In the genomic region with DNA sequence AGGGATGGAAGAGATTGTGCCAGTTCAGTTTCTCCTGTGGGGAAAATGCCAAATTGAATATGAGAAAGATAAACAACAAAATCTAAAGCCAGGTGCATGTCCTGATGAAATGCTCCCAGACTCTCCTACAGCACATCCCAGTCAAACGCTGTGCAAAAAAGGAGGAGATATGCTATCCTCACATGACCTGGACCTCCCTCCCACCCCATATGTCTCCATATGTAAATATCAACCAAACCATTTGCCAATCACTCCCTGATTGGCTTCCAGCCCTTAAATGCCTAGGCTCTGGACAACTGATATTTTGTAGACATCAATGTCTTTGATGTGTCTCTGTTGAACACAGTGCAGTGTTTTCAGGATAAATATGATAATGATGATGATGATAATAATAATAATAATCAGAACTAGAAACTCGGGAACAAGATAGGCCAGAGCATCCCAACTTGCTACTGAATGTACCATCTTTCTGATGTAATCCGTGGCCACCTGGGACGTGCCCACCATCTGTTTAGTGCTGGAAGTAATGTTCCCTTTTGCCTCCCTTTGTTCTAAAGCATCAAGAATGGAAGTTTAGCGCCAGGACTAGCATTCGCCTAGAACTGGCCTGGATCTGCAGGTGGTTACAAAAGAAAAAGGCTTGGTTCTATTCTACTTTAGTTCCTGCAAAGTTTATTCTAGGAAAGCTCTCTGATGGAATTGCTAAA, we compare ENCODE assay signal across 30 mouse cellular contexts.
DNase-seq lines count a peak whose midpoint lies in the region; ATAC-seq and TF ChIP-seq lines count a peak whose summit lies in the region.
"Had no signal": no experiment of that assay in that cellular context is flagged by ENCODE, and none has a peak within 500 bp of the region (broad histone marks: within the 10 kb centered on the region; RNA-seq: fewer than 3 reads in every experiment).

No protein-coding gene starts in this region.

- no peak overlapping the region for H3K4me3 ChIP-seq in hindbrain, embryonic 16.5 days (ENCODE audit: low read length)
- H3K4me3 ChIP-seq in hindbrain, embryonic 14.5 days (replicated peaks; ENCODE audit: low read length) = no peak overlapping the region
- no peak overlapping the region for H3K4me3 ChIP-seq in cerebellum, adult 2 months (replicated peaks; ENCODE audit: insufficient read depth, low read depth, low read length)
- H3K4me3 ChIP-seq: embryonic facial prominence, embryonic 12.5 days; heart, embryonic 13.5 days; left cerebral cortex, adult 2 months; midbrain, embryonic 15.5 days; myocyte; neural tube, embryonic 13.5 days had no signal

- no peak overlapping the region for H3K27ac ChIP-seq in hindbrain, embryonic 16.5 days (ENCODE audit: low read depth, low read length)
- H3K27ac ChIP-seq in hindbrain, embryonic 14.5 days = no peak overlapping the region
- no peak overlapping the region for H3K27ac ChIP-seq in cerebellum, adult 2 months (ENCODE audit: insufficient read depth, low read length)
- H3K27ac ChIP-seq: embryonic facial prominence, embryonic 12.5 days; heart, embryonic 13.5 days; left cerebral cortex, adult 2 months; liver, embryonic 14.5 days; midbrain, embryonic 15.5 days; neural tube, embryonic 13.5 days; stomach, postnatal 0 days had no signal

- no peaks in the 10 kb centered on the region for H3K4me1 ChIP-seq in hindbrain, embryonic 16.5 days (ENCODE audit: control insufficient read depth, insufficient read depth, low read depth, low read length)
- H3K4me1 ChIP-seq in hindbrain, embryonic 14.5 days (replicated peaks; ENCODE audit: control insufficient read depth, insufficient read depth, low read length) = no peaks in the 10 kb centered on the region
- H3K4me1 ChIP-seq in cerebellum, adult 2 months (ENCODE audit: control insufficient read depth, insufficient read depth, low read length) = peaks cover 5% of the 10 kb centered on the region; the same call in 1 of the 2 replicates
- H3K4me1 ChIP-seq: embryonic facial prominence, embryonic 12.5 days; heart, embryonic 13.5 days; midbrain, embryonic 15.5 days; neural tube, embryonic 13.5 days had no signal

- 73% methylated on average over 6 of the region's 6 CpGs for WGBS in hindbrain, embryonic 16.5 days
- 77% methylated on average over 6 of the region's 6 CpGs for WGBS in hindbrain, embryonic 14.5 days
- 28% methylated on average over 6 of the region's 6 CpGs for WGBS in cerebellum, adult 2 months

- no peaks in the 10 kb centered on the region for H3K36me3 ChIP-seq in hindbrain, embryonic 16.5 days (ENCODE audit: control insufficient read depth, insufficient read depth, low read length)
- H3K36me3 ChIP-seq in hindbrain, embryonic 14.5 days (replicated peaks; ENCODE audit: control insufficient read depth, insufficient read depth) = no peaks in the 10 kb centered on the region
- H3K36me3 ChIP-seq: embryonic facial prominence, embryonic 12.5 days; heart, embryonic 13.5 days; midbrain, embryonic 15.5 days; neural tube, embryonic 13.5 days had no signal

- TF ChIP-seq POLR2A in cerebellum, adult 2 months (IDR thresholded peaks at IDR 0.05; ENCODE audit: borderline replicate concordance, insufficient read depth, low read length) = no peak

- peak; percentile 60; the same call in 1 of the 2 replicates for ATAC-seq in hindbrain, embryonic 16.5 days
- no peak for ATAC-seq in hindbrain, embryonic 14.5 days (ENCODE audit: low FRiP score)
- ATAC-seq: forebrain, postnatal 0 days; intestine, postnatal 0 days; midbrain, embryonic 15.5 days had no signal

- H3K27me3 ChIP-seq in hindbrain, embryonic 16.5 days (replicated peaks; ENCODE audit: control insufficient read depth, insufficient read depth, low read length) = no peaks in the 10 kb centered on the region
- no peaks in the 10 kb centered on the region for H3K27me3 ChIP-seq in hindbrain, embryonic 14.5 days (ENCODE audit: control insufficient read depth, insufficient read depth, low read length)
- H3K27me3 ChIP-seq in cerebellum, adult 2 months (ENCODE audit: control insufficient read depth, insufficient read depth, low read length) = no peaks in the 10 kb centered on the region
- H3K27me3 ChIP-seq: embryonic facial prominence, embryonic 12.5 days; heart, embryonic 13.5 days; midbrain, embryonic 15.5 days; neural tube, embryonic 13.5 days had no signal

- H3K9ac ChIP-seq in hindbrain, embryonic 16.5 days (ENCODE audit: low read depth, low read length) = no peak overlapping the region
- no peak overlapping the region for H3K9ac ChIP-seq in hindbrain, embryonic 14.5 days
- H3K9ac ChIP-seq: embryonic facial prominence, embryonic 12.5 days; forebrain, postnatal 0 days; heart, embryonic 13.5 days; liver, embryonic 14.5 days; lung, embryonic 14.5 days; midbrain, embryonic 15.5 days; neural tube, embryonic 13.5 days had no signal

- DNase-seq in hindbrain, embryonic 14.5 days (ENCODE audit: low spot score) = no peak
- DNase-seq in brain, adult 2 months (ENCODE audit: low read depth, low spot score) = peak; percentile 81
- DNase-seq in cerebellum, adult 2 months = peak; percentile 67 to 80
- DNase-seq in cerebellum, postnatal 14 days = peak; percentile 48 to 70
- DNase-seq in Muller cell, postnatal 12 days (ENCODE audit: inconsistent ontology term) = no peak
- DNase-seq in lung, adult 18-20 months = no peak
- DNase-seq in layer of hippocampus, postnatal 36 days = no peak
- DNase-seq: adrenal gland, adult 8-10 months; embryo, embryonic 11 days; forebrain, postnatal 0 days; heart, postnatal 10 days; kidney, adult 9 months; kidney, postnatal 14 days; layer of hippocampus, adult 9-11 months; liver; lung, embryonic 14.5 days; lung, postnatal 14 days; right cerebral cortex, postnatal 4 days; thymus, adult 18-20 months; thymus, postnatal 36 days had no signal

- no peaks in the 10 kb centered on the region for H3K9me3 ChIP-seq in hindbrain, embryonic 16.5 days (ENCODE audit: control insufficient read depth, low read length)
- no peaks in the 10 kb centered on the region for H3K9me3 ChIP-seq in hindbrain, embryonic 14.5 days (ENCODE audit: control insufficient read depth, low read length)
- H3K9me3 ChIP-seq: embryonic facial prominence, embryonic 12.5 days; heart, embryonic 13.5 days; midbrain, embryonic 15.5 days; neural tube, embryonic 13.5 days had no signal

- TF ChIP-seq CTCF in cerebellum, adult 2 months (IDR thresholded peaks at IDR 0.05; ENCODE audit: borderline replicate concordance, insufficient read depth, low read depth, low read length) = no peak

- H3K4me2 ChIP-seq in hindbrain, embryonic 16.5 days (ENCODE audit: low read length) = no peak overlapping the region
- no peak overlapping the region for H3K4me2 ChIP-seq in hindbrain, embryonic 14.5 days (replicated peaks)
- H3K4me2 ChIP-seq: embryonic facial prominence, embryonic 12.5 days; heart, embryonic 13.5 days; lung, embryonic 14.5 days; midbrain, embryonic 15.5 days; neural tube, embryonic 13.5 days had no signal

Comparison
In these comparisons a context has a peak if more than half of its experiments do, and no peak if none do; other contexts are left out.
1. DNase-seq: peak in brain, adult 2 months (single experiment), cerebellum, adult 2 months (2 of 2) and cerebellum, postnatal 14 days (2 of 2); none in hindbrain, embryonic 14.5 days (single experiment), Muller cell, postnatal 12 days (single experiment), lung, adult 18-20 months (0 of 2) and layer of hippocampus, postnatal 36 days (0 of 2).